Mouse (Mus musculus) neural tube, embryonic 12.5 days (tissue): Measurements from ENCODE around the gene Ubr1. TPM values are rescaled to one million over a fixed set of nuclear protein-coding genes. Genes with fewer than 3 reads are reported as not detected.
A peak's percentile ranks its signal among the peaks of the same experiment; 100 is the strongest.

Experiments
- ATAC-seq: fragments of 200-750 bp; cut with Nextera tagmentation; 2 replicates; pipeline ENCODE4 v1.8.0; 2017; ENCODE audit warnings: low read depth, mild to moderate bottlenecking, moderate TSS enrichment, moderate library complexity; ENCODE audit not compliant: low FRiP score
- H3K27ac ChIP-seq: fragments of 300-500 bp; sonication (generic); 2 replicates; pipeline ENCODE4 v1.5.1; 2016
- H3K27me3 ChIP-seq: fragments of 300-500 bp; sonication (generic); replicated peaks from 2 replicates; pipeline ENCODE4 v1.6.1; 2016; ENCODE audit warnings: mild to moderate bottlenecking
- H3K36me3 ChIP-seq: fragments of 300-500 bp; sonication (generic); 2 replicates; pipeline ENCODE4 v1.6.1; 2016; ENCODE audit warnings: mild to moderate bottlenecking
- H3K4me1 ChIP-seq: fragments of 300-500 bp; sonication (generic); 2 replicates; pipeline ENCODE4 v1.6.1; 2016
- H3K4me2 ChIP-seq: fragments of 300-500 bp; sonication (generic); replicated peaks from 2 replicates; pipeline ENCODE4 v1.6.1; 2016; ENCODE audit warnings: mild to moderate bottlenecking
- H3K4me3 ChIP-seq: fragments of 300-500 bp; sonication (generic); 2 replicates; pipeline ENCODE4 v1.5.1; 2016
- H3K9ac ChIP-seq: fragments of 300-500 bp; sonication (generic); 2 replicates; pipeline ENCODE4 v1.6.1; 2016; ENCODE audit warnings: mild to moderate bottlenecking
- H3K9me3 ChIP-seq: fragments of 300-500 bp; sonication (generic); 2 replicates; pipeline ENCODE4 v1.6.1; 2016; ENCODE audit warnings: mild to moderate bottlenecking
- WGBS: fragments of 180-500 bp; shearing (Covaris S2); methylation state at CpG from one replicate; pipeline ENCODE4 v1.1.7; 2016; 5-methylcytosine and 5-hydroxymethylcytosine counted together
- polyA plus RNA-seq: library from polyadenylated mRNA; unstranded; fragments of >200 nt; fragmentation: Nextera tagmentation; extraction: Ambion mirVana; gene quantifications from 2 replicates; pipeline ENCODE4 v1.2.1, GENCODE M21; 2016

The Ubr1 gene
- polyA plus RNA-seq, 1 experiment from 2014 or later: 27.7 TPM

DNA sequence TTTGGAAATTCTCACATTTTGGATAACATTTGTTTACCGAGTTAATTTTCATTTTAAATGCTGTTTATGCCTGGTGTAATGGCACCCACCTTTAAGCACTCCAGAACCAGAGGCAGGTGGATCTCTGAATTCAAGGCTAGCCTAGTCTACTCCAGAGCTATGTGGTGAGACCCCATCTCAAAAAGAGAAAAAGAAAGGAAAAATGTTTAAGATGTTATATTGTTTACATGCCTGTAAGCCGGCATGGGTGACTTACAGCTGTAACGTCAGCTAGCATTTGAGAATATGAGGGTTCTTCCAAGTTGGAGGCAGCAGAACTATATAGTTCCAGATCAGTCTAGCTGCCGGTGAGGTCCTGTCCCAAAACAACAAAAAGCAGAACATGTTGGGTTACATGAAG lies 1.3 kb upstream of the Ubr1 start:
- no peak for ATAC-seq
- Histone ChIP-seq H3K4me3 (no peak overlapping the region), H3K9me3 (no peaks in the 10 kb centered on the region), H3K27ac (no peak overlapping the region), H3K9ac (no peak overlapping the region), H3K27me3 (no peaks in the 10 kb centered on the region), H3K4me2 (no peak overlapping the region), H3K36me3 (no peaks in the 10 kb centered on the region), H3K4me1 (peaks cover 9% of the 10 kb centered on the region)
- 90% methylated on average over 4 of the region's 4 CpGs for WGBS

GRCm38 (mm10) chr2:120970045-120970539 lies 423 bp downstream of the Ubr1 start:
- H3K4me2 ChIP-seq: peak overlapping the region; percentile 85
- H3K9ac ChIP-seq: peak overlapping the region; percentile 77
- peak overlapping the region; percentile 78 for H3K4me3 ChIP-seq
- under 1% methylated on average over 23 of the region's 23 CpGs for WGBS
- H3K9me3 ChIP-seq: no peaks in the 10 kb centered on the region
- H3K4me1 ChIP-seq: peaks cover 9% of the 10 kb centered on the region
- ATAC-seq: peak; percentile 49; the same call in 1 of the 2 replicates
- H3K27me3 ChIP-seq: no peaks in the 10 kb centered on the region
- peak overlapping the region; percentile 57; the same call in 1 of the 2 replicates for H3K27ac ChIP-seq
- no peaks in the 10 kb centered on the region for H3K36me3 ChIP-seq

GRCm38 (mm10) chr2:120965486-120965885 lies 5.0 kb downstream of the Ubr1 start:
- no peaks in the 10 kb centered on the region for H3K27me3 ChIP-seq
- no peak overlapping the region for H3K4me3 ChIP-seq
- no peak for ATAC-seq
- 94% methylated on average over 3 of the region's 3 CpGs for WGBS
- H3K9ac ChIP-seq: no peak overlapping the region
- no peaks in the 10 kb centered on the region for H3K9me3 ChIP-seq
- no peak overlapping the region for H3K27ac ChIP-seq
- H3K4me1 ChIP-seq: peaks cover 6% of the 10 kb centered on the region
- H3K4me2 ChIP-seq: no peak overlapping the region
- no peaks in the 10 kb centered on the region for H3K36me3 ChIP-seq

DNA sequence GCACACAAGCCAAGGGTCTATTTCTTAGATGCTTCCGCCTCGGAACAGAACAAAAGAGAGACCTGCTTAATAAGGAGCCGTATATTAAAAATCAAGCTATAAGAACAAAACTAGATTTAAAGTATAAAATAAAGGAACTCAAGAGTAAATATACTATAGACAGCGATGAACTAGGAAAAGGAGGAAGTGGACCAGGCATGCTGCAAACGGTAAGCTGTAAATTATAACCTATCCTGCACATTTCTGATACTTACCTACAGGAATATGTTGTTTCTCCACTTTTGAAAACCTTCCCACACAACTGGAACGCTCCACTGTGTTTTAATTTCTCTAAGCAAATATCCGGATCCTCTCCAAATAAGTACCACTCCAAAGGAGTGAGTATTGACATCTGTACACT lies 7.4 kb downstream of the Ubr1 start:
- WGBS: 94% methylated on average over 7 of the region's 7 CpGs
- no peak for ATAC-seq

DNA sequence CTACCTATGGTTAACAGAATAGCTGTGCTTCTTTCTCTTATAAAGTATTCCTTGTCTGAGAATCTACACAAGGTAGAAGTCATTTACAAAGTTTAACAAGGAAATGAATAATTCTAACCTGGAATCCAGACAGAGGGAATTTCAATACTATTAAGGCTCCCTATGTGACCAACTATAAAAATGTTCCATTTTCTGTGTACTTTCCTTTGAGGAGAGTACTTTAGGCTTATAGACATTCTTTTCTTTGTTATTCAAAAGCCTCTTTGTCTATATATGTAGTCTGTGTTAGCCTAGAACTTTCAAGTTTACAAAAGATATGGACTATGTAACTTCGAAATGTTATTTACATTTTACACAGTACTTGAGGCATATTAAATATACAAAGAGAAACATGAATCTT lies 10.3 kb downstream of the Ubr1 start:
- H3K4me3 ChIP-seq: no peak overlapping the region
- no peaks in the 10 kb centered on the region for H3K27me3 ChIP-seq
- WGBS: 100% methylated on average over 1 of the region's 1 CpGs
- no peak overlapping the region for H3K9ac ChIP-seq
- no peak overlapping the region for H3K4me2 ChIP-seq
- no peaks in the 10 kb centered on the region for H3K9me3 ChIP-seq
- no peak overlapping the region for H3K27ac ChIP-seq
- ATAC-seq: no peak
- H3K36me3 ChIP-seq: peaks cover 6% of the 10 kb centered on the region
- no peaks in the 10 kb centered on the region for H3K4me1 ChIP-seq

More for the DNA sequence above, 7.4 kb downstream of the Ubr1 start:
- no peak overlapping the region for H3K4me2 ChIP-seq
- H3K4me1 ChIP-seq: no peaks in the 10 kb centered on the region
- H3K27ac ChIP-seq: no peak overlapping the region
- peaks cover 5% of the 10 kb centered on the region; the same call in 1 of the 2 replicates for H3K36me3 ChIP-seq
- no peak overlapping the region for H3K9ac ChIP-seq
- H3K4me3 ChIP-seq: no peak overlapping the region
- no peaks in the 10 kb centered on the region for H3K27me3 ChIP-seq
- H3K9me3 ChIP-seq: no peaks in the 10 kb centered on the region

DNA sequence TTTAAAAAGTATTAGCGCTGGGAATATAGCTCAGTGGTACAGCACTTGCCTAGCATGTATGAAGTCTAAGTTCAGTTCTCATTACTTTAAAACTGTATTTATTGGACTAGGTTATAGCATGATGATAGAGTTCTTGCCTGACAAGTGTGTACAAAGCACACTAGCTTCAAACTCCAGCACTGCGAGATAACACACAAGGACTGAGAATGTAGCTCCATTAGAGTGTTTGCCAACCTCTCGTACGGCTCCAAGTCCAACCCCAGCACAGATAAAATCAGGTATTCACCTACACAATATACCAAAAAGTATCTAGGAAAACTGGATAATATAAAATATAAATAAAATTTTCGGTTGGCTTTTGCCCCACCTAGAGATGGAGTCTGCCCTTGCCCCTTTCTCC lies 10.7 kb downstream of the Ubr1 start:
- Histone ChIP-seq H3K4me1 (no peaks in the 10 kb centered on the region), H3K9ac (no peak overlapping the region), H3K4me3 (no peak overlapping the region), H3K9me3 (no peaks in the 10 kb centered on the region), H3K36me3 (peaks cover 10% of the 10 kb centered on the region), H3K27ac (no peak overlapping the region), H3K4me2 (no peak overlapping the region), H3K27me3 (no peaks in the 10 kb centered on the region)
- no peak for ATAC-seq
- WGBS: 93% methylated on average over 5 of the region's 5 CpGs

DNA sequence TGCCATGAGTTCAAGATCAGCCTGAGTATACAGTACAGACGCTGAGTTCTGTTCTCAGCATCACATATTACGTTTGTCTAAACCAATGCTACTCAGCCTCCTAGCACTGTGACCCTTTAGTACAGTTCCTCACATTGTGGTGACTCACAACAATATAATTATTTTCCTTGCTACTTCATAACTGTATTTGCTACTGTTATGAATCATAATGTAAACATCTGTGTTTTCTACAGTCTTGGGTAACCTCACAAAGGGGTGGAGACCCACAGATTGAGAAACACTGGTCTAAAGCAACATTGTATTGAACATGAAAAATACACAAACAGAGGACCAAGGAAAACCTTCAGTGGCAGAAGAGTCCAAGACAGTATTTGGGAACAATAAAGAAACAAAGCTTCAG lies 11.2 kb downstream of the Ubr1 start:
- no peak overlapping the region for H3K4me3 ChIP-seq
- H3K9ac ChIP-seq: no peak overlapping the region
- H3K27ac ChIP-seq: no peak overlapping the region
- peaks cover 15% of the 10 kb centered on the region for H3K36me3 ChIP-seq
- H3K4me2 ChIP-seq: no peak overlapping the region
- H3K9me3 ChIP-seq: no peaks in the 10 kb centered on the region
- no peaks in the 10 kb centered on the region for H3K4me1 ChIP-seq
- no peaks in the 10 kb centered on the region for H3K27me3 ChIP-seq
- no peak for ATAC-seq
- 91% methylated on average over 2 of the region's 2 CpGs for WGBS

- no peak for ATAC-seq
- Histone ChIP-seq H3K36me3 (peaks cover 48% of the 10 kb centered on the region), H3K9me3 (no peaks in the 10 kb centered on the region), H3K9ac (no peak overlapping the region), H3K27ac (no peak overlapping the region), H3K4me1 (no peaks in the 10 kb centered on the region), H3K27me3 (no peaks in the 10 kb centered on the region), H3K4me3 (no peak overlapping the region), H3K4me2 (no peak overlapping the region)
- 89% methylated on average over 2 of the region's 2 CpGs for WGBS
Measured at GRCm38 (mm10) chr2:120952176-120952938, 18.2 kb downstream of the Ubr1 start.

GRCm38 (mm10) chr2:120951208-120951607 lies 19.3 kb downstream of the Ubr1 start:
- H3K4me1 ChIP-seq: no peaks in the 10 kb centered on the region
- no peak for ATAC-seq
- H3K36me3 ChIP-seq: peaks cover 58% of the 10 kb centered on the region
- no peak overlapping the region for H3K4me2 ChIP-seq
- no peaks in the 10 kb centered on the region for H3K27me3 ChIP-seq
- no peaks in the 10 kb centered on the region for H3K9me3 ChIP-seq
- H3K27ac ChIP-seq: no peak overlapping the region
- H3K4me3 ChIP-seq: no peak overlapping the region
- no peak overlapping the region for H3K9ac ChIP-seq
- 92% methylated on average over 5 of the region's 5 CpGs for WGBS

DNA sequence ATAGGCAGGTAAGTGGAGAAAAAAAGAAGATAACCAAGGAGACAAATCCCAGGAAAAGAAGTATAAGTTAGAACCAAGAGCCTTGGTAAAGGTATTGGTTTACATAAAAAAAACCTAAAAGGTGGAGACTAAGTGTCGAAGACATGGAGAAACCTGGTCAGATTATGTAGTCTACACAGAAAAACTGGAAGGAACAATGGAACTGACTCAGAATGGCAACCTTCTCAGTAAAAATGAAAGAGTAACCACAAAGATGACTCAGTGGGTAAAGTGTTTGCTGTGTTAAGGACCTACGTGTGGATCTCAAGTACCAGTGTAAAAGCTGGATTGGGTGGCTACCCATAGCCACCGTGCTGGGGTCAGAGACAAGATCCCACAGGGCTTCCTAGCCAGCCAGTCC lies 37.5 kb downstream of the Ubr1 start:
- no peaks in the 10 kb centered on the region for H3K27me3 ChIP-seq
- H3K9me3 ChIP-seq: no peaks in the 10 kb centered on the region
- WGBS: 94% methylated on average over 3 of the region's 3 CpGs
- H3K4me3 ChIP-seq: no peak overlapping the region
- peaks cover 60% of the 10 kb centered on the region for H3K36me3 ChIP-seq
- H3K27ac ChIP-seq: no peak overlapping the region
- no peak overlapping the region for H3K4me2 ChIP-seq
- ATAC-seq: no peak
- no peak overlapping the region for H3K9ac ChIP-seq
- H3K4me1 ChIP-seq: no peaks in the 10 kb centered on the region

DNA sequence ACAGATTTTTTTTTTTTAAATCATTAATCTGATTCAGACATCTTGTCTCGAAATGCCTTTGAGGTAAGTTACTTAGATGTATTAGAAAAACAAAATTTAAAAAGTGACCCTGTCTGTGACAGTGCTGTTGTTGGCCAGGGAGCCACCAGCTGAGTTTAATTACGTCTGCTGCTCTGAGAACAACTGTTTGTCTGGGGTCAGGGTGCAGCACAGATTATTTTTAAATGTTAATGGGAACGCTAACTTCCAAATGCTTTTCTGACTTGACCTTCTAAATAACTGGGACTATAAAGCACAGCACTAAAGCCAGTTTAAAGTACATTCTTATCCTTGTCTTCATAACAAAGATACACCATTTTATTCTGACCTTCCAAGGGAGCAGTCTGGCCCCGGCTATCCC lies 61.0 kb downstream of the Ubr1 start:
- H3K9me3 ChIP-seq: no peaks in the 10 kb centered on the region
- H3K4me1 ChIP-seq: no peaks in the 10 kb centered on the region
- H3K36me3 ChIP-seq: peaks cover 33% of the 10 kb centered on the region
- no peak overlapping the region for H3K9ac ChIP-seq
- no peak overlapping the region for H3K4me3 ChIP-seq
- no peak overlapping the region for H3K27ac ChIP-seq
- 76% methylated on average over 4 of the region's 4 CpGs for WGBS
- ATAC-seq: no peak
- no peaks in the 10 kb centered on the region for H3K27me3 ChIP-seq
- H3K4me2 ChIP-seq: no peak overlapping the region

DNA sequence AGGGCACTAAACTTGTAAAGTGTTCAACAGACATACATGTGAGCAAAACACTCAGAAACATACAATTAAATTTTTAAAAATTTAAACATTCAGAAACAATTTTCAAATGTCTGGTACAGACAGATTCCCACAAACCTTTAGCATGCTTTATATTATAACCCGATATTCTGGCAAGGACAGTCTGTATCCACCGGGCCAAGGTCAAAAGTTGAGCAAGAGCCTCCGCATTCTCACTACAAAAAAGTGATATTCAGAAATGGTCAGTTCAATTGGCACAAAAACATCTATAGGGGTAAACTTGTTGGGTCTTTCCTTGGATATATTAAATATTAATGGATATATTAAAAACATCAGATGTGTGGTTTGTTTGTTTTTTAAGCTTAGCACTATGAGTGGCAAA lies 74.2 kb downstream of the Ubr1 start:
- Histone ChIP-seq H3K4me1 (no peaks in the 10 kb centered on the region), H3K27ac (no peak overlapping the region), H3K36me3 (peaks cover 65% of the 10 kb centered on the region), H3K9me3 (no peaks in the 10 kb centered on the region), H3K27me3 (no peaks in the 10 kb centered on the region), H3K9ac (no peak overlapping the region), H3K4me2 (no peak overlapping the region), H3K4me3 (no peak overlapping the region)
- ATAC-seq: no peak
- 97% methylated on average over 3 of the region's 3 CpGs for WGBS

- H3K9ac ChIP-seq: no peak overlapping the region
- peaks cover 59% of the 10 kb centered on the region for H3K36me3 ChIP-seq
- H3K9me3 ChIP-seq: no peaks in the 10 kb centered on the region
- 95% methylated on average over 5 of the region's 5 CpGs for WGBS
- H3K4me1 ChIP-seq: no peaks in the 10 kb centered on the region
- no peaks in the 10 kb centered on the region for H3K27me3 ChIP-seq
- H3K27ac ChIP-seq: no peak overlapping the region
- H3K4me3 ChIP-seq: no peak overlapping the region
- ATAC-seq: no peak
- no peak overlapping the region for H3K4me2 ChIP-seq
Measured at GRCm38 (mm10) chr2:120887601-120888000, 82.9 kb downstream of the Ubr1 start.
